In genomic region chr13:3890061-3890460, GRCm38 (mm10) we compare ENCODE assay signal across 12 mouse cellular contexts. TPM values are rescaled to one million over a fixed set of nuclear protein-coding genes. Genes with fewer than 3 reads are reported as not detected.
DNase-seq lines count a peak whose midpoint lies in the region; ATAC-seq and TF ChIP-seq lines count a peak whose summit lies in the region.
"Had no signal": no experiment of that assay in that cellular context is flagged by ENCODE, and none has a peak within 500 bp of the region (broad histone marks: within the 10 kb centered on the region; RNA-seq: fewer than 3 reads in every experiment).

No protein-coding gene starts in this region.

- no peaks in the 10 kb centered on the region for H3K9me3 ChIP-seq in lung, embryonic 14.5 days (ENCODE audit: low read depth, low read length)
- no peaks in the 10 kb centered on the region for H3K9me3 ChIP-seq in intestine, postnatal 0 days (ENCODE audit: control insufficient read depth)
- H3K9me3 ChIP-seq: midbrain, embryonic 13.5 days had no signal

- no peaks in the 10 kb centered on the region for H3K27me3 ChIP-seq in lung, embryonic 14.5 days (ENCODE audit: insufficient read depth, low read length)
- H3K27me3 ChIP-seq in intestine, postnatal 0 days (replicated peaks; ENCODE audit: control insufficient read depth, insufficient read depth, low read length), result no peaks in the 10 kb centered on the region
- H3K27me3 ChIP-seq in splenic B cell, adult 2 months (ENCODE audit: control insufficient read depth, insufficient read depth, low read length, poor library complexity, severe bottlenecking), result no peaks in the 10 kb centered on the region

- no peak for TF ChIP-seq CTCF in gastrocnemius, adult 2 months (IDR thresholded peaks at IDR 0.05)
- TF ChIP-seq CTCF in lung, embryonic 14.5 days (IDR thresholded peaks at IDR 0.05; ENCODE audit: low read depth), result no peak
- no peak for TF ChIP-seq CTCF in intestine, postnatal 0 days (IDR thresholded peaks at IDR 0.05; ENCODE audit: low read depth)

- 50% methylated on average over 8 of the region's 8 CpGs for WGBS in lung, embryonic 14.5 days
- WGBS in intestine, postnatal 0 days, result 27% methylated on average over 8 of the region's 8 CpGs

- peak overlapping the region; percentile 1 for H3K4me2 ChIP-seq in lung, embryonic 14.5 days
- peak overlapping the region; percentile 69 for H3K4me2 ChIP-seq in intestine, postnatal 0 days (replicated peaks; ENCODE audit: low read depth)
- H3K4me2 ChIP-seq: midbrain, embryonic 13.5 days had no signal

- peak overlapping the region; percentile 56 for H3K4me3 ChIP-seq in gastrocnemius, adult 2 months
- 0 out of 2 replicates have a peak overlapping the region, but pooled peaks have one; percentile 3 for H3K4me3 ChIP-seq in lung, embryonic 14.5 days (ENCODE audit: low read depth, low read length)
- H3K4me3 ChIP-seq in intestine, postnatal 0 days (ENCODE audit: low read depth, low read length), result peak overlapping the region; percentile 72; the same call in 1 of the 2 replicates
- H3K4me3 ChIP-seq: midbrain, embryonic 13.5 days had no signal

- DNase-seq in gastrocnemius, adult 2 months, result no peak
- DNase-seq in gastrocnemius, postnatal 14 days, result no peak
- no peak for DNase-seq in lung, embryonic 14.5 days
- no peak for DNase-seq in lung, postnatal 25 days (ENCODE audit: low spot score)
- DNase-seq in splenic B cell, adult 2 months (ENCODE audit: low read depth, low spot score), result peak; percentile 52
- DNase-seq in B cell, adult 2 months, result no peak
- DNase-seq in urinary bladder, adult 18-20 months (ENCODE audit: low spot score in 2 of 2), result no peak

- intact Hi-C loops in gastrocnemius, adult 2 months (cut with DNase I), result loop anchor here (5.0 to 10.0 kb wide), 2 partner anchors 118 to 355 kb away; partner anchors contain the start of gene Gdi2
- intact Hi-C loops in gastrocnemius, postnatal 14 days (cut with DNase I; ENCODE audit: low total_unique reads), result no loop called here

- 0 out of 2 replicates have a peak, but pooled peaks cover 3% of the 10 kb centered on the region for H3K4me1 ChIP-seq in lung, embryonic 14.5 days (ENCODE audit: insufficient read depth)
- H3K4me1 ChIP-seq in intestine, postnatal 0 days (replicated peaks; ENCODE audit: control insufficient read depth, insufficient read depth, low read length), result 0 out of 2 replicates have a peak, but pooled peaks cover 7% of the 10 kb centered on the region

- H3K27ac ChIP-seq in gastrocnemius, adult 2 months, result peak overlapping the region; percentile 9; the same call in 1 of the 2 replicates
- no peak overlapping the region; the same call in 1 of the 2 replicates for H3K27ac ChIP-seq in lung, embryonic 14.5 days (ENCODE audit: low read depth)
- H3K27ac ChIP-seq in intestine, postnatal 0 days (ENCODE audit: low read depth, low read length), result no peak overlapping the region
- H3K27ac ChIP-seq: midbrain, embryonic 13.5 days had no signal

- no peak for ATAC-seq in lung, embryonic 14.5 days (ENCODE audit: insufficient read depth)
- no peak for ATAC-seq in intestine, postnatal 0 days
- ATAC-seq: midbrain, embryonic 13.5 days had no signal

- H3K36me3 ChIP-seq in lung, embryonic 14.5 days (ENCODE audit: insufficient read depth), result peaks cover 39% of the 10 kb centered on the region
- peaks cover 38% of the 10 kb centered on the region for H3K36me3 ChIP-seq in intestine, postnatal 0 days (ENCODE audit: control insufficient read depth, insufficient read depth)
- peaks cover 5% of the 10 kb centered on the region; the same call in 1 of the 2 replicates for H3K36me3 ChIP-seq in splenic B cell, adult 2 months (ENCODE audit: control insufficient read depth, insufficient read depth, low read length, poor library complexity, severe bottlenecking)

- no peak overlapping the region for H3K9ac ChIP-seq in lung, embryonic 14.5 days
- no peak overlapping the region for H3K9ac ChIP-seq in intestine, postnatal 0 days (ENCODE audit: low read depth, low read length)
- H3K9ac ChIP-seq: midbrain, embryonic 13.5 days had no signal

RNA-seq across cellular contexts. Expression of gene Net1, which starts 28.0 kb away (rescaled TPM):
- 10 to 100 TPM; 41.2 to 54.4 TPM for total RNA-seq in gastrocnemius, adult 2 months (2021)
- total RNA-seq in gastrocnemius, postnatal 14 days (2021), result 10 to 100 TPM; 32.8 to 46.3 TPM
- polyA plus RNA-seq in lung, embryonic 14.5 days (2014; fragmentation: Nextera tagmentation; extraction: Ambion mirVana), result 71.4 and 74.5 TPM in 2 replicates
- polyA plus RNA-seq in intestine, postnatal 0 days (2015; fragmentation: Nextera tagmentation; extraction: Ambion mirVana), result 106 and 109 TPM in 2 replicates

RNA-seq across cellular contexts. Expression of gene Tubal3, which starts 28.0 kb away (rescaled TPM):
- total RNA-seq in gastrocnemius, adult 2 months (2021), result not detected
- total RNA-seq in gastrocnemius, postnatal 14 days (2021), result not detected
- not detected in 2 replicates for polyA plus RNA-seq in lung, embryonic 14.5 days (2014; fragmentation: Nextera tagmentation; extraction: Ambion mirVana)
- polyA plus RNA-seq in intestine, postnatal 0 days (2015; fragmentation: Nextera tagmentation; extraction: Ambion mirVana), result 44.1 and 58.4 TPM in 2 replicates
- total RNA-seq: layer of hippocampus, postnatal 14 days; neutrophil, adult 5-6 weeks had no signal
- polyA plus RNA-seq: hindbrain, embryonic 11.5 days; midbrain, embryonic 13.5 days had no signal

RNA-seq across cellular contexts. Expression of gene Calm5, which starts 36.1 kb away (rescaled TPM):
- not detected for total RNA-seq in gastrocnemius, adult 2 months (2021)
- total RNA-seq in gastrocnemius, postnatal 14 days (2021), result not detected
- polyA plus RNA-seq in lung, embryonic 14.5 days (2014; fragmentation: Nextera tagmentation; extraction: Ambion mirVana), result not detected in 2 replicates
- not detected in 2 replicates for polyA plus RNA-seq in intestine, postnatal 0 days (2015; fragmentation: Nextera tagmentation; extraction: Ambion mirVana)
- total RNA-seq: layer of hippocampus, postnatal 14 days; neutrophil, adult 5-6 weeks had no signal
- polyA plus RNA-seq: hindbrain, embryonic 11.5 days; midbrain, embryonic 13.5 days had no signal

RNA-seq across cellular contexts. Expression of gene Calm4, which starts 52.5 kb away (rescaled TPM):
- total RNA-seq in gastrocnemius, adult 2 months (2021), result not detected
- not detected for total RNA-seq in gastrocnemius, postnatal 14 days (2021)
- not detected in 2 replicates for polyA plus RNA-seq in lung, embryonic 14.5 days (2014; fragmentation: Nextera tagmentation; extraction: Ambion mirVana)
- polyA plus RNA-seq in intestine, postnatal 0 days (2015; fragmentation: Nextera tagmentation; extraction: Ambion mirVana), result not detected in 2 replicates
- total RNA-seq: layer of hippocampus, postnatal 14 days; neutrophil, adult 5-6 weeks had no signal
- polyA plus RNA-seq: hindbrain, embryonic 11.5 days; midbrain, embryonic 13.5 days had no signal

RNA-seq across cellular contexts. Expression of gene Ucn3, which starts 55.1 kb away (rescaled TPM):
- not detected for total RNA-seq in gastrocnemius, adult 2 months (2021)
- not detected for total RNA-seq in gastrocnemius, postnatal 14 days (2021)
- not detected in 2 replicates for polyA plus RNA-seq in lung, embryonic 14.5 days (2014; fragmentation: Nextera tagmentation; extraction: Ambion mirVana)
- 0.43 and 0.51 TPM in 2 replicates for polyA plus RNA-seq in intestine, postnatal 0 days (2015; fragmentation: Nextera tagmentation; extraction: Ambion mirVana)
- total RNA-seq: layer of hippocampus, postnatal 14 days; neutrophil, adult 5-6 weeks had no signal
- polyA plus RNA-seq: hindbrain, embryonic 11.5 days; midbrain, embryonic 13.5 days had no signal

Comparison
In these comparisons a context has a peak if more than half of its experiments do, and no peak if none do; other contexts are left out.
1. H3K4me3 ChIP-seq: peak in every context shown above with its lines; median percentile 72 in intestine, postnatal 0 days; 56 in gastrocnemius, adult 2 months; 3 in lung, embryonic 14.5 days.